In genomic region chr15:82967947-82968346, GRCm38 (mm10) we compare ENCODE assay signal across 8 mouse cellular contexts. TPM values are rescaled to one million over a fixed set of nuclear protein-coding genes. Genes with fewer than 3 reads are reported as not detected.
DNase-seq lines count a peak whose midpoint lies in the region; ATAC-seq and TF ChIP-seq lines count a peak whose summit lies in the region.

No protein-coding gene starts in this region.

- peak overlapping the region; percentile 27; the same call in 1 of the 2 replicates for H3K4me3 ChIP-seq in layer of hippocampus, adult 2 months
- H3K4me3 ChIP-seq in embryonic facial prominence, embryonic 15.5 days (replicated peaks) = peak overlapping the region; percentile 16
- H3K4me3 ChIP-seq in hindbrain, postnatal 0 days (ENCODE audit: low read length) = 0 out of 2 replicates have a peak overlapping the region, but pooled peaks have one; percentile 18
- H3K4me3 ChIP-seq in neural tube, embryonic 12.5 days = no peak overlapping the region

- H3K4me1 ChIP-seq in embryonic facial prominence, embryonic 15.5 days = peaks cover 48% of the 10 kb centered on the region
- peaks cover 14% of the 10 kb centered on the region for H3K4me1 ChIP-seq in hindbrain, postnatal 0 days (ENCODE audit: insufficient read depth, low read length)
- H3K4me1 ChIP-seq in neural tube, embryonic 12.5 days = peaks cover 33% of the 10 kb centered on the region

- H3K9me3 ChIP-seq in embryonic facial prominence, embryonic 15.5 days (replicated peaks) = no peaks in the 10 kb centered on the region
- H3K9me3 ChIP-seq in hindbrain, postnatal 0 days (ENCODE audit: low read length) = no peaks in the 10 kb centered on the region
- no peaks in the 10 kb centered on the region for H3K9me3 ChIP-seq in neural tube, embryonic 12.5 days

- no peak for TF ChIP-seq CTCF in layer of hippocampus, adult 2 months (conservative IDR thresholded peaks at IDR 0.05)
- TF ChIP-seq CTCF in hindbrain, postnatal 0 days (IDR thresholded peaks at IDR 0.05; ENCODE audit: low read depth) = no peak

- ATAC-seq in embryonic facial prominence, embryonic 15.5 days (ENCODE audit: insufficient number of reproducible peaks, low FRiP score, low TSS enrichment, low read depth) = no peak
- ATAC-seq in hindbrain, postnatal 0 days = no peak; the same call in 1 of the 2 replicates
- ATAC-seq in neural tube, embryonic 12.5 days (ENCODE audit: low FRiP score, low read depth) = no peak; the same call in 1 of the 2 replicates
- no peak for ATAC-seq in erythroid progenitor cell, adult 5-6 weeks (replicated peaks; ENCODE audit: low FRiP score, poor library complexity, severe bottlenecking)

- H3K27ac ChIP-seq in layer of hippocampus, adult 2 months = peak overlapping the region; percentile 56; the same call in 1 of the 2 replicates
- H3K27ac ChIP-seq in embryonic facial prominence, embryonic 15.5 days (replicated peaks) = peak overlapping the region; percentile 71
- peak overlapping the region; percentile 20; the same call in 1 of the 2 replicates for H3K27ac ChIP-seq in hindbrain, postnatal 0 days
- 0 out of 2 replicates have a peak overlapping the region, but pooled peaks have one; percentile 37 for H3K27ac ChIP-seq in neural tube, embryonic 12.5 days

- no peak for DNase-seq in layer of hippocampus, adult 2 months (ENCODE audit: low spot score in 2 of 2)
- no peak for DNase-seq in layer of hippocampus, adult 8-10 months (ENCODE audit: low spot score in 2 of 2)
- DNase-seq in hindbrain, postnatal 0 days (ENCODE audit: low spot score) = no peak
- no peak for DNase-seq in frontal cortex, adult 2 months (ENCODE audit: extremely low spot score in 1 of 2, low spot score in 1 of 2)
- DNase-seq in left cerebral cortex, adult 8-10 months (ENCODE audit: low spot score in 2 of 2) = no peak

- WGBS in embryonic facial prominence, embryonic 15.5 days = 26% methylated on average over 6 of the region's 6 CpGs
- WGBS in hindbrain, postnatal 0 days = 26% methylated on average over 6 of the region's 6 CpGs
- 15% methylated on average over 6 of the region's 6 CpGs for WGBS in neural tube, embryonic 12.5 days

- no peaks in the 10 kb centered on the region for H3K36me3 ChIP-seq in embryonic facial prominence, embryonic 15.5 days
- no peaks in the 10 kb centered on the region for H3K36me3 ChIP-seq in hindbrain, postnatal 0 days (ENCODE audit: insufficient read depth, low read length)
- H3K36me3 ChIP-seq in neural tube, embryonic 12.5 days = no peaks in the 10 kb centered on the region

- H3K4me2 ChIP-seq in embryonic facial prominence, embryonic 15.5 days (replicated peaks) = peak overlapping the region; percentile 55
- H3K4me2 ChIP-seq in hindbrain, postnatal 0 days (ENCODE audit: low read depth, low read length) = peak overlapping the region; percentile 42
- H3K4me2 ChIP-seq in neural tube, embryonic 12.5 days (replicated peaks) = peak overlapping the region; percentile 57

- 0 out of 2 replicates have a peak overlapping the region, but pooled peaks have one; percentile 3 for H3K9ac ChIP-seq in embryonic facial prominence, embryonic 15.5 days
- 0 out of 2 replicates have a peak overlapping the region, but pooled peaks have one; percentile 21 for H3K9ac ChIP-seq in hindbrain, postnatal 0 days (replicated peaks; ENCODE audit: low read length)
- 0 out of 2 replicates have a peak overlapping the region, but pooled peaks have one; percentile 33 for H3K9ac ChIP-seq in neural tube, embryonic 12.5 days

- H3K27me3 ChIP-seq in embryonic facial prominence, embryonic 15.5 days = peaks cover 3% of the 10 kb centered on the region; the same call in 1 of the 2 replicates
- 0 out of 2 replicates have a peak, but pooled peaks cover 3% of the 10 kb centered on the region for H3K27me3 ChIP-seq in hindbrain, postnatal 0 days (ENCODE audit: insufficient read depth, low read length)
- H3K27me3 ChIP-seq in neural tube, embryonic 12.5 days (replicated peaks) = peaks cover 50% of the 10 kb centered on the region

RNA-seq across cellular contexts. Expression of gene Tcf20, which starts 19.7 kb away (rescaled TPM):
- 100 to 1,000 TPM; 219 to 230 TPM for total RNA-seq in layer of hippocampus, adult 2 months (2021)
- total RNA-seq in layer of hippocampus, adult 8-10 months (2022) = 100 to 1,000 TPM; 192 to 215 (median 201) TPM
- polyA plus RNA-seq in embryonic facial prominence, embryonic 15.5 days (2015; fragmentation: Nextera tagmentation; extraction: Ambion mirVana) = 10.5 and 11.1 TPM in 2 replicates
- total RNA-seq in hindbrain, postnatal 0 days (2014; rRNA removed) = 89.2 and 98.3 TPM in 2 replicates
- 8.6 and 8.8 TPM in 2 replicates for polyA plus RNA-seq in hindbrain, postnatal 0 days (2015; fragmentation: Nextera tagmentation; extraction: Ambion mirVana)
- polyA plus RNA-seq in neural tube, embryonic 12.5 days (2016; fragmentation: Nextera tagmentation; extraction: Ambion mirVana) = 9.8 and 11.8 TPM in 2 replicates
- 35.0 and 36.0 TPM in 2 replicates for total RNA-seq in erythroid progenitor cell, adult 5-6 weeks (2015; ENCODE audit: low replicate concordance)
- 51.7 and 55.5 TPM in 2 replicates for total RNA-seq in erythroid progenitor cell, adult 5-6 weeks (2017; ENCODE audit: low replicate concordance)
- 31.3 and 38.3 TPM in 2 replicates for polyA plus RNA-seq in frontal cortex, adult 2 months (2012; rRNA removed)
- 100 to 1,000 TPM; 229 to 258 (median 236) TPM for total RNA-seq in left cerebral cortex, adult 8-10 months (2022)

Comparison
In these comparisons a context has a peak if more than half of its experiments do, and no peak if none do; other contexts are left out.
1. H3K27ac ChIP-seq: peak in every context shown above with its lines; median percentile 71 in embryonic facial prominence, embryonic 15.5 days; 56 in layer of hippocampus, adult 2 months; 37 in neural tube, embryonic 12.5 days; 20 in hindbrain, postnatal 0 days.